Mouse (Mus musculus) layer of hippocampus, adult 11-12 months (tissue): ENCODE data around the gene Chst8.
A peak's percentile ranks its signal among the peaks of the same experiment; 100 is the strongest.

ENCODE experiments used
- DNase-seq: peaks from one replicate; pipeline ENCODE4 v3.0.0; 2022; ENCODE audit warnings: low spot score

Gene Chst8

GRCm38 (mm10) chr7:34667874-34668273 lies 144.6 kb downstream of the Chst8 start:
- no peak for DNase-seq

- no peak for DNase-seq
Measured at GRCm38 (mm10) chr7:34663145-34663544, 149.4 kb downstream of the Chst8 start.

- DNase-seq: no peak
Measured at GRCm38 (mm10) chr7:34662227-34662626, 150.3 kb downstream of the Chst8 start.

- DNase-seq: no peak
Measured at GRCm38 (mm10) chr7:34659386-34660085, 153.0 kb downstream of the Chst8 start.

- DNase-seq: no peak
Measured at GRCm38 (mm10) chr7:34656632-34657031, 155.9 kb downstream of the Chst8 start, which contains the start of gene Kctd15. Kctd15 (minus strand) TSS chr7:34656732.

GRCm38 (mm10) chr7:34655086-34655839 lies 157.2 kb downstream of the Chst8 start:
- DNase-seq: peak; percentile 90

- peak; percentile 38 for DNase-seq
Measured at GRCm38 (mm10) chr7:34654441-34655085, 157.9 kb downstream of the Chst8 start.

- DNase-seq: no peak
Measured at GRCm38 (mm10) chr7:34653731-34654440, 158.6 kb downstream of the Chst8 start.

GRCm38 (mm10) chr7:34652751-34653502 lies 159.6 kb downstream of the Chst8 start:
- no peak for DNase-seq

GRCm38 (mm10) chr7:34651381-34651780 lies 161.1 kb downstream of the Chst8 start:
- DNase-seq: no peak

- DNase-seq: no peak
Measured at GRCm38 (mm10) chr7:34647052-34647451, 165.5 kb downstream of the Chst8 start.

- DNase-seq: no peak
Measured at GRCm38 (mm10) chr7:34646144-34646795, 166.2 kb downstream of the Chst8 start.

- no peak for DNase-seq
Measured at GRCm38 (mm10) chr7:34645623-34646022, 166.9 kb downstream of the Chst8 start.

- no peak for DNase-seq
Measured at GRCm38 (mm10) chr7:34644591-34644990, 167.9 kb downstream of the Chst8 start.

- DNase-seq: no peak
Measured at GRCm38 (mm10) chr7:34643329-34643728, 169.2 kb downstream of the Chst8 start.

GRCm38 (mm10) chr7:34641968-34642367 lies 170.5 kb downstream of the Chst8 start:
- no peak for DNase-seq

GRCm38 (mm10) chr7:34639798-34640197 lies 172.7 kb downstream of the Chst8 start:
- no peak for DNase-seq

- DNase-seq: no peak
Measured at GRCm38 (mm10) chr7:34636661-34637060, 175.8 kb downstream of the Chst8 start.

- no peak for DNase-seq
Measured at GRCm38 (mm10) chr7:34632966-34633742, 179.4 kb downstream of the Chst8 start.
